Mouse (Mus musculus): ENCODE results near the gene Gm10382. TPM values are rescaled to one million over a fixed set of nuclear protein-coding genes. Genes with fewer than 3 reads are reported as not detected.
"Not testable (repeated sequence)": the region's sequence is repeated elsewhere in the genome, so short reads cannot be mapped to it uniquely, and the experiment has no call there.

The Gm10382 gene
- total RNA-seq, 2 experiments from 2014 or later = 0.46 TPM; not detected in 1

DNA sequence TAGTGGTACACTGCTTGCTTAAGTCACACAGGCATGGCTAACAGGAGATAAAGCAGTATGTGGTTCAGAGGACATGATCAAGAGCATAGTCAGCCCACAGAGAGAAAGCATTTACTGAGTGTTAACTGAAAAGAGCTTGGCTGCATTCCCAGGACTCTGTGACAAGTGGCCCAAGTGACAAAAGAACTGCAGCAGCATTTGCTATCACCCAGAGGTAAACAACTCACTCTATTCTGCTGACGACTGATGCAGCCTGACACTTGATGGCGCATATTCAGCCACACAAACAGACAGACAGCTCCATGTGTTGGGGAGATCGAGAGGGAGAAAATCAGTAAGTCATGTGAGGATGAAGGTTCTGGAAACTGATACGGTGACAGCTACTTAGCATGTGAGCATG, 24.6 kb downstream of the Gm10382 start:
- peak in 1 of 2 experiments; percentile 17 for DNase-seq (ENCODE audit: low spot score in 2 of 2)

DNA sequence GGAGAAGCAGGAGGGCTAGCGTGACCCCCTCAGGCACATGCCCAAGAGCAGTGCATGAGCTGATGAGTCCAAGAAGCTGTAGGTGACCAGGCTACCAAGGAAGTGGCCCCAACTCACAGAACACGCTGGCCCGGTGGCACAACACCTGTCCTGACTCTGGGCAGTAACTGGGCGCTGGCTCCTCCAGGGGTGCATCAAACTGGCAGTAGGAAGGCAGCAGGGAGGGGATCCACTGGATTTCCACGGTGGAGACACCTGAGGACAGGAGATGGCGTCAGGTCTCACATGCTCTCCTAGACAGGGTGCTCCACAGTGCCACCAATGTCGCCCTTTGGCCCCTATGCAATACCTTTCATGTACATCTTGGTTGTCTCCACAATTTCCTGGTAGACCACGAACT, 27.1 kb downstream of the Gm10382 start:
- DNase-seq (ENCODE audit: low spot score in 2 of 2) = no peak

DNA sequence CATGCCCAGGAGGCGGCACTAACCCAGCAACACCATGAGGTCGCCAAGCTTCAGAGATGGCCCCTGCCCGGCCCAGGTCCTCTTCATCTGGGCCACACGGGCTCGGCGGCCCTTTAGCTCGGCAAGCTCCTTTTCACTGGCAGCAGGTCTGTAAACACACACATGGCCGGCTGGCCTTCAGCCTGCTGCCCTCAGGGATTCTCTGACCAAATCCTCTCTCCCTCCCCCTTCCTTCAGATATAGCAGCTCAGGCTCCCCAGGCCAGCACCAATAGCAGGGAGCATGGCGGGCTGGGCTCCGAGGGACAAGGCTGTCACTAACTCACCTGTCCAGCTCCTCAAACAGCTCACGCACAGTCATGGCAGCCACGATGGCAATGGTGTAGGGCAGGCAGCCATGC, 29.5 kb downstream of the Gm10382 start:
- DNase-seq (ENCODE audit: low spot score in 2 of 2) = no peak

DNA sequence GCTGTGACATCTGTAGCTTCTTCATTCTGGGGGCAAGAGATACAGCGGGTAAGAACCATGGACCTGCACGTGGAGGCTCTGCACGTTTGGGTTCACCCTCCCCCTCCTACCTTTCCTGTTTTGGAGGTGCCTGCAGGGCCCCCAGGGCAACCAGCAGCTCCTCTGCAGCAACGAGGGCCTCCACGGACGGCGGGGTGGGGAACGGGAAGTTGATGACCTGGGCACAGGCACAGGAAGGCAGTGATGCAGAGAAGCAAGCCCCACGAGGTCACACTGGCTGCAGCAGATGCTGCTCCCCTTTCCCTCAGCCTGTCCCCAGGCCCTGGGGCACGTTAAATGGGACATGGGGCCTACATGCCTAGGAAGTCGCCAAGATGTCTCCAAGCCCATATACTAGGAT, 30.0 kb downstream of the Gm10382 start:
- no peak for DNase-seq (ENCODE audit: low spot score in 2 of 2)

DNA sequence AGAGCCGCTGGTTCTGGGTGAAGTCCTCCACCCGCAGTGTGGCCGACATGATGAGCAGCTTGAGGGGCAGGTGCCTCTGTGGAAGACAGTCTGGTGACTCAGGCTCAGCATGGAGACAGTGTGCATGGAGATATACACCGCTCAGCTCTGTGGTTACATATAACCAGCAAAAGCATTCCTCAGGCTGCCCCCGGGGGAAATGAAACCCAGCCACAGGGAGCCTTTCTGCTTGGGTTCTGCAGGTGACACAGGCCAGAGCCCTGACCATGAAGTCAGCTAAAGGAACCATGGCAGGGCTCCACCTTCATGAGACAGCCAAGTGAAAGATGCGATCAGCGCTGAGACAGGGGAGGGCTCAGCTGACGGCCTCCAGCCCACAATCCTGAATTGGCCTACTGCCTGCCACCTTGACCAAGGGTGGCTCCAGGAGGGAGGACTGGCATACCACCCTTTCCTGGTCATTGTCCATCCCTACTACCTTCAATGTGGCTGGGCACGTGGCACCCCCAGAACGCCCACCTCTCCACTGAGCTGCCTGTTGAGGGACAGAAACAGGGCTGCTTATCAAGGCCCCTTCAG, 36.7 kb downstream of the Gm10382 start:
- no peak for DNase-seq (ENCODE audit: low spot score in 2 of 2)

DNA sequence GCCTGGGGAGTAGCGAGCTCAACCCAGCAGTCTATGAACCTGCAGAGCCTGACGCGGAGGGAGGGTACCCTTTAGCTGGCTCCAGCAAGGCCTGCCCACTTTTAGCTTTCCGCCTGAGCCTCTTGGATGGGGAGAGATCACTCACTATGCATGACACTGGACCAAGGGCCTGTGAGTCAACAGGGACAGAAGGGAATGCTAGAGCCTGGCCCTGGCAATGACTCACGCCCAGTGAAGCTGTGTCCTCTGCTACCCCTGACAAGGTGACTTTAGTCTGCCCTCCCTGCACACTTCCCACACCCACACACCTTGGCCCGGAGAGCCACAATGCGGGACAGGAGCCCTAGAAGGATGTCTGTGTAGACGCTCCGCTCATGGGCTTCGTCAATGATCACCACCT, 37.2 kb downstream of the Gm10382 start:
- no peak for DNase-seq (ENCODE audit: low spot score in 2 of 2)

DNA sequence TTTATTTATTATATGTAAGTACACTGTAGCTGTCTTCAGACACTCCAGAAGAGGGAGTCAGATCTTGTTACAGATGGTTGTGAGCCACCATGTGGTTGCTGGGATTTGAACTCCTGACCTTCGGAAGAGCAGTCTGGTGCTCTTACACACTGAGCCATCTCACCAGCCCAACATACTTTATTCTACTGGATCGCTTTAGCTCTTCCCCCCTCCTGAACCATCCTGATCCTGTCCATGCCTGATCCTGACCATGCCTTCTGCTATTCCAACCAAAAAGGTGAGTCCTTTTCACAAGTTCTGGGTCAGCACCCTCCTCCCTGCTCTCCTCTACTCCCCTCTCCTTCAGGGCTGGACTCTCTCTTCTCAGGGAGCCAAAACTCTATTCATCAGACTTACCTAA, 43.2 kb downstream of the Gm10382 start:
- DNase-seq (ENCODE audit: low spot score in 2 of 2) = not testable (repeated sequence)

DNA sequence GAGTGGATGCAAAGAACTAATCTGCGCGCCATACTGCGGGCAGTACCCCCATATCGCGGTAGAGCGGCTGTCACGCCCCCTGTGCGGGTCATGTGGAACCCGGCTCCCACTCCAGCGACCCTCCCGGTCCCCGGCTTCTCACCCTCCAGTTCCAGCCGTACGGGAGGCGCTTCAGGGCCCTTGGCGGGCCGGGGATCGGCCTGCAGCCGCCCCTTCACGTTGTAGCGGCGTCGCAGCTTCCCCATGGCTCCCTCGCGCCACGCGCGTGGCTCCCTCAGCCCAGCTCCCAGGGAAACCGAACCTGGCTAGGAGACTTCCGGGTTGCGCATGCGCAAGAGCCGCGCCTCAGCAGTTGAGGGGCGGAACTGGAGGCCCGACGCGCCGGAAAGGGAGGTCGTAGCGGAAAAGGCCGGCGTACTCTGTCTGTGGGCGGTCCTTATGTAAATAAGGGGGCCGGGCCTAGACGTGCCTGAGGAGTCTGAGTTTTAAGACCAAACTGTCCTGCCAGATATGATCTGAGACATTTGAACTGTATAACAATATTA, 44.7 kb downstream of the Gm10382 start, which contains the start of gene Dhx37:
TSS of gene Dhx37 (minus strand) at position 329 of the 545 bp plus-strand sequence.
- peak; percentile 91 to 94 for DNase-seq (ENCODE audit: low spot score in 2 of 2)

DNA sequence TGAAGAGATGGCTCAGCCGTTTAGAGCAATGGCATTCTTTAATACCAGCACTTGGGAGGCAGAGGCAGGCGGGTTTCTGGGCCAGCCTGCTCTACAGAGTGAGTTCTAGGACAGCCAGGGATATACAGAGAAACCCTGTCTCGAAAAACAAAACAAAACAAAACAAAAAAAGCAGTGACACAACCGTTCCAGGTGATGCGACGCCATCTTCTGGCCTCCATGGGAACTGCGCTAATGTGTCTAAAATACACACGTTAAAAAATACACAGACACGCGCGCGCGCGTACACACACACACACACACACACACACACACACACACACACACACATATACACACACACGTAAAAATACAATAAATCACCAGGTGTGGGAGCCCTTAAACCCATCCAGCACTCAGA, 45.2 kb downstream of the Gm10382 start:
- not testable (repeated sequence) for DNase-seq (ENCODE audit: low spot score in 2 of 2)

Other genes with a start within 250 kb of the Gm10382 start
- 100 to 1,000 TPM; 291 to 298 TPM for gene Ncor2, start 210.1 kb upstream of the Gm10382 start, total RNA-seq (2021)
- gene Scarb1, start 48.2 kb upstream of the Gm10382 start, total RNA-seq (2021) = 10 to 100 TPM; 29.4 to 32.7 TPM
- 100 to 1,000 TPM; 754 to 818 TPM for gene Ubc, start 880 bp downstream of the Gm10382 start, total RNA-seq (2021)
- gene Dhx37, start 44.8 kb downstream of the Gm10382 start, total RNA-seq (2021) = 10 to 100 TPM; 15.0 to 15.4 TPM
- gene Bri3bp, start 52.2 kb downstream of the Gm10382 start, total RNA-seq (2021) = 100 to 1,000 TPM in 1 of 2 experiments, 10 to 100 TPM in 1; 92.7 to 107 TPM
- gene Aacs, start 86.5 kb downstream of the Gm10382 start, total RNA-seq (2021) = 10 to 100 TPM; 48.7 to 49.1 TPM
- gene Tmem132b, start 142.5 kb downstream of the Gm10382 start, total RNA-seq (2021) = 100 to 1,000 TPM; 113 to 116 TPM

Data from layer of hippocampus, adult 18-20 months (tissue).